Mouse (Mus musculus) kidney, postnatal 4 days (tissue): ENCODE results near the gene Mrpl17.
"Not testable (repeated sequence)": the region's sequence is repeated elsewhere in the genome, so short reads cannot be mapped to it uniquely, and the experiment has no call there.

Experiments
- DNase-seq, 2 experiments: peaks; one replicate each; pipeline ENCODE4 v3.0.0; 2021; ENCODE audit warnings: mixed read lengths in 2 of 2

Mrpl17 gene

DNA sequence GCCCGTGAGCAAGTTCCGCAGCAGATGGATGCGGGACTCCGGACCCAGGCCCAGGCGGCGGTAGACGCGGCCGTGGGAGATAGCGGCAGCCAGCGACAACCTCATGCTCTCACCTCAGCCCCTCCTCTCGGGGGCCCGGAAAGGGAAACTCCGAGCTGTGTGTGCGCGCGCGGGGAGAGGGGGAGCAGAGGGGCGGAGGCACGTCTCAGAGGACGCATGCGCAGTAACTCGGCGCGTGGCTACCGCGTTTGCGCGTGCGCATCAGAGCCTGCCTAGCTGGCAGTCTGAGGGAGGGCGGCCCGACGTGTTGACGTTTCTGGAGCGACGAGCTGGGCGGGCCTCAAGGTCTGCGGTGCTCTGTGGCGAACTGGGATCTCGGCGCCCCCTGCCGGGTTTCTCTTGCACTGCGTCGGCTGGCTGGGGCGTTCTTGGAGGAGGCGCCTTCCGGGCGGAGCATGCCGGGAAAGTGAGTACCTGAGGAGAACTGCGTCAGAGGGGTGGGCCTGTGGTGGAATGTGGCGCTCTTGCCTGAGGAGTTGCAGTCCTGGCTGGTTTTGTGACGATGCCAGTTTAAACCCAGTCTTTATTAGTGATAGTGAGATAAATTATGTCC is at the start of gene Mrpl17:
TSS of gene Mrpl17 (minus strand) at position 223 of the 613 bp plus-strand sequence.
- DNase-seq, result peak; percentile 99 to 100

DNA sequence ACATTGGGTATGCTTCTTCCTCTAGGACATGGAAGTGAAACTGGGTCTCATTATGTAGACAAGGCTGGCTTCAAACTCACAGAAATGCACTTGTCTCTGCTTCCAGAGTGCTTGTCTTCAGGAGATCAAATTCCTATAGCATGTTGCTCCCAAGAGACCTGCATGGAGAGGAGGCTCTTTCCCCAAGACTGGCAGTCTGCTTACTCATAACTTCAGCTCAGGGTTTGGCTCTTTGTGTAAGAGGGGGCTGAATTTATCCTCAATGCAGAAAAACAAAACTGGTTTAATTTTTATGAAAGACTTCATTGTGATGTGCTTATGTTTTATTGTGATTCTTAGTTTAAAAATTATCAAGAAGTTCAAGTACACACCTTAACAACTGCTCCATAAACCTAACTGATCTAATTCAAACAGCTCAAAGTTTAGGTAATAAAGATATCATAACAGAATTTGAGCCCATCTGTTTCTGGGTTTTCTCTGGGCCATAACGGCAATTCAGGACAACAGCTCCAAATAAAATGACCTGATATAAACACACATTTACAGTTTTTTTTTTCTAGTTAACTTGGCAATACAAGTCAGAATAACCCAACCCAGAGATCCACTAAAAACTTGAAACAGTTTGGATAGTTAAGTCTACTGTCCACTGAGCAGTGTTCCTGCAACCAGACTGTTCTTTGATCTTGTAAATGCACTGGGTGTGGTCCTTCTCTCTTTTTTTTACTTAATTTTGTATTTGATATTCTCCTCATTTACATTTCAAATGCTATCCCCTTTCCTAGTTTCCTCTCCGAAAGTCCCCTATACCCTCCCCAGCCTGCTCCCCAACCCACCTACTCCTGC is 45.0 kb upstream of the Mrpl17 start:
- not testable (repeated sequence) for DNase-seq

DNA sequence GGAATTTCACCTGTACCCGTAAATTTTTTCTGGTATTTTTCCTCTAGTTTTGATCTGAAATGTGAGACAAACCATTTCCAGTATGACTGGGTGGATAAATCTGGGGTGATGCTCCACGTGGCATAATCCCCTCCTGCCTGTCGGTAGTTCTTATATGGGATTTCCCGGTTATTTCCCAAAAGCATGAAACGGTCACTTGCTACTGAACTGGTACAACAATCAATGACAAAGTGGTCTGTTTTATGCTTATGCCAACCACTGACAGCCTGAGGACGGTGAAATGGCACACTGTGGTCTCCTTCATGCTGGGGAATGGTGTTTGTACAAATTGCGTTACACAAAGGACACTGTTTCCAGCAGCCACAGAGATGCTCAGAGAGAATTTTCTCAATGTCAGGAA is 13.4 kb upstream of the Mrpl17 start:
- DNase-seq, result no peak

DNA sequence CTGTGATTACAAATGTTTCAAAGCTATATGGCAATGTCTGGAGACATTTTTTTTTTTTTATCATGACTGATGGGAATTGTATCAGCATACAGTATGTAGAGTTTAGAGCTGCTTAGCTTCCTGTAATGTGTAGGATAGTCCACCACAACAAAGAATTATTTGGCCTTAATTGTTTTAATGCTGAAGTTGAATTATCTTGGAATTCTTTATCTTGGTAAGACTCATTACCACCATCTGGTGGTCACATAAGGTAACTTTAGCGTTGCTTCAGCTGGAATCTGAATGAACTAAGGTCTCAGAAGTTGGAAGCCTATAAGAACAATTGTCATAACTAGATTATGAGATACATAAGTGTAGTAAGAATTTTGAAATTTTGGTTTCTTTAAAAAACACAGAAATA is 7.6 kb upstream of the Mrpl17 start:
- no peak for DNase-seq

DNA sequence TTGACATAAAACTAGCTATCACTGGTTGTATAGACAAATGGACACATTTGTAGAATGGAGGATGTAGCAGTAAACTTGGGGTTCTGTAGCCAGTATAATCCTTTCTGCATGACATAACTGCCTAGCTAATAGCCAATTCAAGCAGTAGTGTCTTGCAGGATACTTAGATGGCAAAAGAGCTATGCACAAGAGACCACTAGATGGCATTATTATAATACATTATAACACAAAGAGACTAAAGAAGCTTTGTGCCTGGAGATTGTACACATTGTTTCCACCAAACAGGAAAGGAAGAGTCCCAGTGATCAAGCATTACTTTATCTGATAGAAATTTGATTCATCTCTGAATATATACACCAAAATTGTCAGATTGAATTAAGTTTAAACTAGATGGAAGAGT is 5.8 kb upstream of the Mrpl17 start:
- DNase-seq, result no peak

DNA sequence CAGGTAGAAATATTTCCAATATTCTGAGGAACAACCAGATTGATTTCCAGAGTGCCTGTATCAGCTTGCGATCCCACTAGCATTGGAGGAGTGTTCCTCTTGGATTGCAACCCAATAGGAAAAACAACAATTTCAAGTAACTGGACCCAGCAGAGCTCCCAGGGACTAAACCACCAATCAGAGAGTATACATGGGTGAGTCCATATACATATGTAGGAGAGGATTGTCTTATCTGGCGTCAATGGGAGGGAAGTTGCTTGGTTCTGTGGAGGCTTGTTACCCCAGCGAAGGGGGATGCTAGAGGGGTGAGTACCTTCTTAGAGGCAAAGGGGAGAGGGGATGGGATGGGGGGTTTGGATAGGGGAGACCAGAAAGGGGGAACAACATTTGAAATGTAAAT is 2.4 kb upstream of the Mrpl17 start:
- DNase-seq, result no peak

DNA sequence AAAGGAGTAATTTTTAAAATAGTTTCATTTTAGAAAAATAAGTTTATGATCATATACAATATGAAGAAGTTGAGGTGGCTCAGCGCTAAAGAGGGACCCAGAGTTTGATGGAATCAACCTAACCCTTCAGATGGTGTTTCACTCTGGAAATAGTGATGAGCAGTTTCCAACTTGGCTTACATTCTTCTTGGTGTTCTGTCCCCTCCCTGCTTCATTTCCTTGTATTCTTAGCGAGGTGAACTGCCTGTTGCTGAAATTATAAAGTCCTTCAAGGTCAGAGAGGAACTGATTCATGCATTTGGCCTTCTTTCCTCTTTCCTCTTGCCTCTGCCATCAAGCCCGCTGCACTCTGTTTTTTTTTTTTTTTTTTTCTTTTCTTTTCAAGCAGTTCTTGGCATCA is 1.7 kb upstream of the Mrpl17 start:
- DNase-seq, result no peak

DNA sequence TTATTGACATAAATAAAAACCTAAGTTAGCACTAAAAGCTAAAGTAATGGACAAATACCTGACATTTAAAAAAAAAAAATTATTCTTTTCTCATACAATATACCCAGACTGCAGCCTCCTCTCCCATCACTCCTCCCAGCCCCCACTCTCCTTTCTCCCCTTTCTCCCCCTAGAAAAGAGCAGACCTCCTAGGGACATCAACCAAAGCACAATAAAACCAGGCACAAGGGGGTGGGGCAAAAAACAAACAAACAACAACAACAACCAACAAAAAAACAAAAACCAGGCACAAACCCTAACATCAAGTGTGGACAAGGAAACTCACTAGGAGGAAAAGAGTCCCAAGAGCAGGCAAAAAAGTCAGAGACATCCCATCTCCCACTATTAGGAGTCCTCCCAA is 617 bp upstream of the Mrpl17 start:
- no peak for DNase-seq

DNA sequence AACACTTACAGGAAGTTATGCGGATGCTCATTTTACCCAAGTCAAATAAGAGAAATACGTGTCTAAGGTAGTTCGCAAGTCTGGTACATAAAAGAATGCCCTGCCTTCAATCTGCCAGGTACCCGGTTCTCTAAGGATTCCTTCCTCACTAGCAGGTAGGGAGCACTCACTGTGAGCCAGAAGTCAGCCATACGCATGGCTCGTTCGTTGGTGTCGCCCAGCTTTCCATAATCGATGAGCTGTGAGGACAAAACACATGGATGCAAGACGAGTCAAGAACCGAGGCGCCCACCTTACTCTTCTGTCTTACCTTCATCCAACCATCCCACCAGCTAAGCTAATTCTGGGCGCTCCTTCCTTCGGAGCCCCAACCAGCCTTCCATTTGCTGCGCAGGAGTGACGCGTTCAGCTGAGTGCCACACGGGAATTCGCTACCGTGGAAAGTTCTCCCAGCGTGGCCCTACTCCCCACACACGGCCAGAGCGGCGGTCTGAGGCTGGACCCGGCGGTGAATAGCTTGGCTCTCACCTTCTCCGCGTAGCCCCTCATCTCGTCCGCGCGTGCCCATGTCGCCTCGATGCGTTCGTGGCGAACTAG is 521 bp downstream of the Mrpl17 start:
- no peak for DNase-seq

DNA sequence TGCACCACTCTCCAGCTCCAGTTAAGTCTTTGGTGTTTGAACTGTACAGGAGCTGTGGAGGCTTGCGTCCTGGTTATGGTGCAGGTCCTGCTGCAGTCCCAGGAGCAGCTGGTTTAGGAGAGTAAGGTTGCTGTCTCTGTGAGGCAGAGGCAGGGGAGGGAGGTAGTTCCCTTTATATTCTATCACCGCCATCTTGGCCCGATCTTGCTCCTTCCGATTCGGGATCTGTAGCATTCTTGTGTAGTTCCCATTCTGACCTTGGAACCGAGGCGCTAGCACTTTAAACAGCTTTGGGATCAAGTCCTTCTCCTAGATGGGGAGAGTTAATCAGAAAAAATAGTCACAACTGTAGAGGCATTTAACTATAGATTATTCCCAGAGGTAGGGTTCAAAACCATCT is 1.1 kb downstream of the Mrpl17 start:
- DNase-seq, result no peak

DNA sequence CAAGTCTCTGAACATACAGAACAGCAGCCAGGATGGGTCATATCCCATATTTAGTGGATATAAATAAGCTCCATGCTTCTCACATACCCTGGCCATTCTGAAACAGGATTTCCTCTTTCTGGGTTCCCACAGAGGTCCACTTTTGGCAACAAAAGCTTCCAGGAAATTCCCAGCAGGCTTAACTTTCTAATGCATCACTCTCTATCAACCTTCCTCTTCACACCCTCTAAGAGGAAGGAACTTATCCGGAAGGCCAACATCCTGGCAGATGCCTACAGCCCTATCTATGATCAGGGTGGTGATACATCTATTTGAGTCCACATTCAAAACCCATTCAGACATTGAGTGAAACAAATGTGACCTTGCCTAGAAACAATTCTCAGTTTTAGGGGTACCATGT is 2.5 kb downstream of the Mrpl17 start:
- no peak for DNase-seq

DNA sequence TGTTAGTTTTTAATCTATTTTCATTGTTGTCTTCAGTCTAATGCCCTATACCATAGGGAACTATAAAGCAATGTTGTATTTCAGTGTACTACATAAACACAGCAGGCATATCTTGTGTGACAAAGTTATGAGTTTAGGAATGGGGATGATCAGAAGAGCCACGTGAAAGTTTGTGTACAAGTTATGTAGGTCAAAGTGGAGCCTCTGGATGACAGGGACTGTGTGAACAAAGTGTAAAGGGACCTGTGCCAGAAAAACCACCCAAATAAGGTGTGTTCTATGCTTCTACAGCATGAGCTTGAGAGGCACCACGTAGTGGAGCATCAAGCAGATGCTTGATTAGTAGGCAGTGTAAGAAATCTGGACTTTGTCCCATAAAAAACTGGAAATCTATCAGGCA is 4.2 kb downstream of the Mrpl17 start:
- no peak for DNase-seq

DNA sequence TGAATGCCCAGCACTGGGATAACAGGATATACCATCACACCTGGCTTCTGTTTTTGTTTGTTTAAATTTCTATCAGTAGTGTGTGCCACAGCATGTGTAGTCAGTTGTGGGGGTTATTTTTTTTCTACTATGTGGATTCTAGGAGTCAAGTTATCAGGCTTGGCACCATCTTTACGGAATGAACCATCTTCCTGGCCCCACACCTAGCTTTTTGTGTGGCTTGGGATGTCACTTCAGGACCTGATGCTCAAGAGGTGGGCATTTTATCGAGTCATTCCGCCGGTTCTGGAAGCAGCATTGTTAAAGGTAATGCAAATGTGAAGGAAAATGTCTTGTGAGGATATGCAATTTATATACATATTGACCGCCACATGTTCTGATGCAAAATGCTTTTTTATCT is 4.8 kb downstream of the Mrpl17 start:
- no peak for DNase-seq

DNA sequence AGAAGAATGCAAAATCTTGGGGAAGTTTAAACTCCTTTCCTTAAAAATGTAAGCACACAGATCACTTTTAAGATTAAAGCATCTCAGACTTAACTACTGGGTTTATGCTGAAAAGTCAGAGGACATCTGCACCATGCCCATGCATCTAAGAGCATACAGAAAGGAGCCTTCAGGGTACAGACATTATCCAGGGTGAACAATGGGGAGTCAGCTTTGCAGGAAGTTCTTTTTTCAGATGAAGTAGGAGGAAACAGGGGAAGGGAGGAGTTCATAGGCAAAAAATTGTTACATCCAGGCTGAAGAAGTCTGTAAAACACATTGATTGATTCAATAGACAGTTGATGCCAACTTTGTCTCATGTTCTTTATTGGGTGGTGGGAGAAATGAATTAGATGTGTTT is 7.5 kb downstream of the Mrpl17 start:
- DNase-seq, result no peak

DNA sequence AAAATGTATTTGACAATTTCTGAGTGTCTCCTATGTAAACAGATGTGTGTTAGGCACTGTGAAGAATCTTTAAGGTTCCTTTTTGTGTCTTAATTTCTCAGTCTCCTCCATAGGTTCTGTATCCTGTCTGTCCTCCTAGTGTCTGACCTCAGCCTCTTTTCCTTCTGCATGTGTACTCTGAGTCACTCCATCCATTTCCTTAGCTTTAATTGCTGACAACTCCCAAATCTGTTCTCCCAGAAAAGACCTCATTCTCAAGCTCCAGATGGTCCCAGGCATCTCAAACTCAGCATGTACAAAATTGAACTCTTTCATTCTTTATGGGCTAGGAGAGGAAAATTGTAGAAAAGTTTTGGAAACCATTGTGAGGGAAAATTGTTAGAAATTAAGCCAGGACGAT is 8.1 kb downstream of the Mrpl17 start:
- no peak for DNase-seq

DNA sequence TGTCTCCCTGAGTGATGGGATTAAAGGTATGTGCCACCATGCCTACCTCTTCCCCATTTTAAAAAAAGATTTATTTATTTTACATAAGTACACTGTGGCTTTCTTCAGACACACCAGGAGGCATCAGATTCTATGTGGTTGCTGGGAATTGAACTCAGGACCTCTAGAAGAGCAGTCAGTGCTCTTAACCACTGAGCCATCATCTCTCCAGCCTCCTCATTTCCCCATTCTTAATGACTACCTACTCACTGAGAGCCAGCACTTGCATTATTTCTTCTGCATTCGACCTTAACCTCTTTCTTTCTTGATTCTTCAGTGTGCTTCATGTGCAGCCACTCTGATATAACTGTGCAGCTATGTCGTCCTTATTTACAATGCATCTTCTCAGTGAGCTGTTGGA is 8.6 kb downstream of the Mrpl17 start:
- DNase-seq, result no peak

DNA sequence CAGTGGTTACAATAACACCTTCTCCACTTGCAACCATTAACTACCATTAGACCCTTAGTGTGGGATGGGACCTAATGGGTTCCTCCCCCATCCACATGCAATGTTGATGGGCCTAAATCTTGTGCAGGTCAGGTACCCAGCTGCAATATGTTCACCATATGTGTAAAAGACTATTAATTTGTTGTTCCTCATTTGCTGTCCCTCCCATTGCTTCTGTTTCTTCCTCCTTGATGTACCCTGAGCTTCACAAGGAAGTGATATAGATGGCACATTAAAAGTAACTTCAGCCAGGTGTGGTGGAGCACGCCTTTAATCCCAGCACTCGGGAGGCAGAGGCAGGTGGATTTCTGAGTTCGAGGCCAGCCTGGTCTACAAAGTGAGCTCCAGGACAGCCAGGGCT is 13.9 kb downstream of the Mrpl17 start:
- no peak for DNase-seq

DNA sequence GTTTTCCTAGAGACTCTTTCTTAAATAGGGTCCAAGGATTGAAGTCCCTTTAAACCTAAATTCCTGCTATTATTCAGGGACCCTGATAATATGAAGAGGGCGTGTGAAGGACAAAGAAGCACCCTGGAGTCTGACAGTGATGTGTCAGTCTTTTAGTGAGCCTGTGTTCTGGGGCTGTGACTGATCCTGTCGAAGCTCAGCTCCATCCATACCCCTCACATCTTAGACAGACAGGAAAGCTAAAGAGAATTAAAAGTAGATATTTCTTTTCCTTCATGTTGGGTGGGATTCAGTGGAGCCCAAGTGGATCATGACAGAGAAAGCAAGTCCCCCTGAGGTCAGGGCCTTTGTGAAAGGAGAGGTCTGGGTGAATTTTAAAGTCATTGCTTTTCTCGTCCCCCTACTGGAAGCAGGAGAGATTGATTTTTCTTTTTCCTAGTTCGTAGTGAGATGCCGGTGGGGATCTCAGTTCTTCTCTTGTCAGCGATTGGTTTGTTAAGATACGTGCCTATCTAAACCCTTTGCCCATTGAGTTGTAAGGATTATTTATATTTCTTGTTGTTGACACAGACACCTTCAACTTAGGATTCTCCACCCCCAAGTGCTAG is 15.0 kb downstream of the Mrpl17 start:
- no peak for DNase-seq

DNA sequence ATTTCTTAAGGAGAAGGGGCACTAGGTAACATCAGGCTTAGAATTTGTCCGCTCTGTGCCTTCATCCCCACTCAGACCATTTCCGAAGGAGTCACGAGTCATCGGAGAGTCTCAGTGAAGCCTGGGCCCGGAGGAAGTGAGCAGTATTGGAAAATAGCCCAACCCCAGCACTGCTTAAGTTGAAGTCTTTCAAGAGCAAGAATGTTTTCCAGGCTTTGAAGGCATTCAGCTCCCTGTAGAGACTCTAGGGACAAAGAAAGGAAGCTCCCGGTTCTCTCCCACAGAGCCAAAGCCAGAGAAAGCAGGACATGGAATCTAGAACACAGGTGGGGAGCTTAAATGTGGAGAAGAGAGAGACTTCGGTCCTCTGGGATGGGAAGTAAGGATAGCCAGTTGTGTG is 17.2 kb downstream of the Mrpl17 start:
- DNase-seq, result no peak

DNA sequence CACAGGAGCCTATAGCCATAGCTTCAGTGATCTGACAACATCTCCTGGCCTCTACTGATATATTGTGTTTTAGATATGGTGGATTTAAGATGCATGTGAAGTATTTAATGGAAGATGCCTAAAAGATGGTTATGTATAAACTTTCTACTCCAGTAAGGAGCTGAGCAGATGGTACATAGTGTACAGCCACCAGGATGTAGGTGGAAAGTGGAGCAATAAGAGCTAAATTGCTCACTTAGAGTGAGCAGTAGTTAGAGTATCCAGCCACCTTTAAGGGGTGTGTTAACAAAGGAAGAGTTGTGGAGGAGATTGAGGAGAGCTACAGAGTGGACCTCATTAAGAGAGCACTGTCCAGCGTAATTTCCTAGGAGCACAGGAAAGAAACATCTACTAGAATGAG is 19.8 kb downstream of the Mrpl17 start:
- no peak for DNase-seq

DNA sequence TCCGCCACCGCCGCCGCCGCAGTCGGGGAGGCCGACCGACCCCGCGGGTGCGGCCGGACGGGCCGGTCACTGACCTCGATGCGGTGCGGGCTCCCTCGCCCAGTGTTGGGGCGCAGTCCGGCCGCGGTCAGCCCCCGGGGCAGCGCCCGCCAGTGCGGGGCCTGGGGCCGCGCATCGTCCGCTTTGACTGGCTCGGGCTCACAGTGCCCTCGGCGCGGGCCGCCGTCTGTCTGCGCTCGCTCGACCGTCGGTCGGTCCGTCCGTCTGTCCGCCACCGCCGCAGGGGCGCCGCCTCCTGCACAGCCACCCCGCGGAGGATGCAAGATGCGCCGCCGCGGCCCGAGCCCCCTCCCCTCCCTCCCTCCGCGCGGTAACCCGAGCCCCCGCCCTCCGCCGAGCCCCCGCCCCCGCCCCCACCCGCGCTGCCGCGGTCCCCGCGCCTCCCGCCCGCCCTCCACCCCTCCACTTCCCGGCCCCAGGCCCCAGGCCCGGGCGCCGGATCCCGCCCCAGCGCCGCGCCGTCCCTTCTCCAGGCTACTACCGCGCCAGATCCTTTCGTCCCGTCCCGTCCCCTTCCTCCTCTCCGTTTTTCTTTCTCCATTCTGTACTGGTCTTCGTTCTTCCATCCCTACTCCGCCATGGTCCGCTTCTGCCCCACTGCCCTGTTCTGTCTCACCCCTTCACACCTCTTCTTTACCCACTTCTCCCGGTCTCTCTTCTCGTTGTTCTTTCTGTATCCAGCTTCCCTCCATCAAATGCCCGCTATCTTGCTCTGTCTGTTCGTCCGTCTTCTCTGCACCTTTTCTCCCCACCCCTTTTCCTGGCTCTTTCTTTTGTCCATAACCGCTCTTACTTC is 23.4 kb downstream of the Mrpl17 start, which contains the start of gene Dchs1:
TSS of gene Dchs1 (minus strand) at position 370 of the 856 bp plus-strand sequence.
- peak; percentile 69 to 74 for DNase-seq

DNA sequence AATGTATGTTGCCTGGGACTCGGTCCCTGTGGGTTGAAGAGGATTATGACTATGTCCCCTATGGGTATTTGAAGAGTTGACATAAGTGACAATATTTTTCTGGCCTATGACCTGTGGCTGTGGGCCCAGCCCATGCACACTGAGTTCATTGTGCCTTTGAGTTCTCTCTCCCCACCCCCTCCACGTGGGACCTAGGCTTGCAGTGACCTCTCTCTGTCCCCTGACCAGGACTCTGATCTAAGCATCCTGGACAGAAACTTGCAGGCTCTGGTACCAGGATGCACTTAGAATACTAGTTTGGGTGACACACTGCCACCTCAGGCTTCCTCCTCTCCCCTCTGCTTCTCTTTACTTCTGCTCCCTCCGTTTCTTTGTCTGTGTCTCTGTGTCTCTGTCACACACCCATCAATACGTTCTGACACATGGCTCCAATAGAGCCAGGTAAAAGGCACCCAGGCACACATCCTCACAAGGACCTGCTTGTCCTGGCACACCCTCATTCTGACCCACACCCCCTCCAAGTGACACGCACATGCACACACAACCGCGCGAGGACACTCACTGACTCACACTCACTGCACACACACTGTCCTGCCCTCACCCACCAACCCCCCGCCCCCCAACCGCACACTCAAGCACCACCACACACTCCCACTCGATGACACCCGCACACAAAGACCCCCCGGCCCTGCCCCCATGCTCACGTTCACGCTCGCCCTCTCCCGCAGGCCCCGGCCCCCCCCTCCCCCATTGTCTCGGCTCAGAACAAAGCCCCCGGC is 24.2 kb downstream of the Mrpl17 start:
- peak; percentile 26 to 41 for DNase-seq
